Mouse (Mus musculus) MEL (cell line): ENCODE results near the gene Cttnbp2.

Experiments used
- CHD2 ChIP-seq: IDR thresholded peaks from 2 replicates; pipeline ENCODE4 v1.6.1; 2011; ENCODE audit warnings: low read length, improper control_type of control experiment
- CTCF ChIP-seq, 3 experiments: IDR thresholded peaks in 2 of 3; conservative IDR thresholded peaks in 1 of 3; 2 replicates each; pipeline ENCODE4 v1.5.1; 2011 to 2012; ENCODE audit warnings: low read length in 3 of 3, low read depth in 2 of 3, mild to moderate bottlenecking in 2 of 3, improper control_type of control experiment in 1 of 3, inconsistent platforms in 1 of 3, mixed read lengths in 1 of 3, moderate library complexity in 1 of 3; ENCODE audit not compliant: control insufficient read depth in 1 of 3, insufficient read depth in 1 of 3, poor library complexity in 1 of 3, severe bottlenecking in 1 of 3
- EP300 ChIP-seq, 2 experiments: IDR thresholded peaks; 2 replicates each; pipeline ENCODE4 v1.6.1; 2011; ENCODE audit warnings: improper control_type of control experiment in 2 of 2, low read length in 2 of 2, low read depth in 1 of 2, mild to moderate bottlenecking in 1 of 2
- ETS1 ChIP-seq: IDR thresholded peaks from 2 replicates; pipeline ENCODE4 v1.6.1; 2012; ENCODE audit warnings: low read depth, mild to moderate bottlenecking, inconsistent platforms, low read length, improper control_type of control experiment, moderate library complexity
- KAT2A ChIP-seq: conservative IDR thresholded peaks from 2 replicates; pipeline ENCODE4 v1.6.1; 2012; ENCODE audit warnings: low read depth, low read length, improper control_type of control experiment, inconsistent platforms
- POLR2A ChIP-seq, 2 experiments: IDR thresholded peaks; 2 replicates each; pipeline ENCODE4 v1.6.1; 2011 to 2012; ENCODE audit warnings: low read length in 2 of 2, mild to moderate bottlenecking in 2 of 2, control low read depth in 1 of 2, improper control_type of control experiment in 1 of 2, low read depth in 1 of 2, moderate library complexity in 1 of 2; ENCODE audit not compliant: control insufficient read depth in 1 of 2, insufficient read depth in 1 of 2, poor library complexity in 1 of 2
- SIN3A ChIP-seq: IDR thresholded peaks from 2 replicates; pipeline ENCODE4 v1.6.1; 2012; ENCODE audit warnings: low read length, improper control_type of control experiment, inconsistent platforms
- TAL1 ChIP-seq: IDR thresholded peaks from 2 replicates; pipeline ENCODE4 v1.6.1; 2012; ENCODE audit warnings: mild to moderate bottlenecking, inconsistent platforms, low read length, moderate library complexity, mixed read lengths
- TBP ChIP-seq: IDR thresholded peaks from 2 replicates; pipeline ENCODE4 v1.8.0; 2011; ENCODE audit warnings: low read depth, low read length, improper control_type of control experiment
- TCF12 ChIP-seq: IDR thresholded peaks from 2 replicates; pipeline ENCODE4 v1.6.1; 2014; ENCODE audit warnings: low read depth, mild to moderate bottlenecking, inconsistent platforms, low read length, improper control_type of control experiment, moderate library complexity
- UBTF ChIP-seq: IDR thresholded peaks from 2 replicates; pipeline ENCODE4 v1.6.1; 2012; ENCODE audit warnings: low read depth, mild to moderate bottlenecking, inconsistent platforms, low read length, improper control_type of control experiment, moderate library complexity, borderline replicate concordance; ENCODE audit not compliant: insufficient read depth
- ZC3H11A ChIP-seq: IDR thresholded peaks from 2 replicates; pipeline ENCODE4 v1.6.1; 2012; ENCODE audit warnings: low read depth, mild to moderate bottlenecking, inconsistent platforms, low read length, improper control_type of control experiment

- TF ChIP-seq SIN3A (no peak), TAL1 (no peak), UBTF (no peak), TBP (no peak), CTCF (IDR thresholded peaks at IDR 0.05 in 2 of 3, conservative IDR thresholded peaks at IDR 0.05 in 1 of 3; ENCODE audit: control insufficient read depth in 1 of 3, insufficient read depth in 1 of 3, low read depth in 2 of 3, low read length in 3 of 3, poor library complexity in 1 of 3, severe bottlenecking in 1 of 3) (no peak), ZC3H11A (no peak), POLR2A (IDR thresholded peaks at IDR 0.05; ENCODE audit: control insufficient read depth in 1 of 2, insufficient read depth in 1 of 2, low read depth in 1 of 2, low read length in 2 of 2, poor library complexity in 1 of 2) (no peak), EP300 (IDR thresholded peaks at IDR 0.05; ENCODE audit: low read depth in 1 of 2, low read length in 2 of 2) (no peak), KAT2A (no peak), CHD2 (no peak), TCF12 (no peak), ETS1 (no peak)
These were observed 48.4 kb downstream of the Cttnbp2 start for GRCm38 (mm10) chr6:18466227-18466626.
